Mouse (Mus musculus): ENCODE measurements around the gene Catip. TPM values are rescaled to one million over a fixed set of nuclear protein-coding genes. Genes with fewer than 3 reads are reported as not detected.

Catip gene
- polyA plus RNA-seq, 1 experiment = 6.0 TPM

DNA sequence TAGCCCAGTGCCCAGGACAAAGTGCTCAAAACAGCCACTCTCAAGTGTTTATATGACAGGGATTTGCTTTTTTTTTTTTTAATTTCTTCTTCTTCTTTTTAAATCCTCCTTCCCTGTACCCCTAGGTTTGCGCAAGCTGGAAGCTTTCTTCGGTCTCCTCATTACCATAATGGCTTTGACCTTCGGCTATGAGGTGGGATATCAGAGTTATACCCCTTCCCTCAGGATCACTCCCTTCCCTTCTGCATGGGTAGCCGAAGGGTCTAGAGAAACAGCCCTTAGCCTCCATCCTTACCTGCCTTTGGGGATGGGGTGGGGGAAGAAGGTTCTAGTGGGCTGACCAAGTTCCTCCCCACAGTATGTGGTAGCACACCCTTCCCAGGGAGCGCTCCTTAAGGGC is 18.6 kb downstream of the Catip start:
- no peak for DNase-seq (ENCODE audit: extremely low spot score in 1 of 2, low spot score in 1 of 2)

DNA sequence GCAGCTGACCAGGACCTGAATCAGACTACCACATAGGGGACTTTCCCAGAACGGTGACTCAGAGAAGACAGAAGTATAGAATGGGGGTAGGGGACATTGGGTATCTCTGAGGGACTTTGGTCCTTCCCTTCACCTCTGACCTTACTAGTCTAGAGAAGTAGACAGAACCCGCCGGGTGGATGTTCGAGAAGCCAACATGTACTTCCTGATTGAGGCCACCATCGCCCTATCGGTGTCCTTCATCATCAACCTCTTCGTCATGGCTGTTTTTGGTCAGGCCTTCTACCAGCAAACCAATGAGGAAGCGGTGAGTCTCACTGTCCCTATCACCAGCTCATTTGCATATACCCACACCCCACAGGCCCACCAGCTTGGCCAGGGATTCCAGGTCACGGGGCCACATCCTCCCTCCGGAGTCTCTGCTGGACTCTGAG is 19.7 kb downstream of the Catip start:
- DNase-seq (ENCODE audit: extremely low spot score in 1 of 2, low spot score in 1 of 2) = no peak

DNA sequence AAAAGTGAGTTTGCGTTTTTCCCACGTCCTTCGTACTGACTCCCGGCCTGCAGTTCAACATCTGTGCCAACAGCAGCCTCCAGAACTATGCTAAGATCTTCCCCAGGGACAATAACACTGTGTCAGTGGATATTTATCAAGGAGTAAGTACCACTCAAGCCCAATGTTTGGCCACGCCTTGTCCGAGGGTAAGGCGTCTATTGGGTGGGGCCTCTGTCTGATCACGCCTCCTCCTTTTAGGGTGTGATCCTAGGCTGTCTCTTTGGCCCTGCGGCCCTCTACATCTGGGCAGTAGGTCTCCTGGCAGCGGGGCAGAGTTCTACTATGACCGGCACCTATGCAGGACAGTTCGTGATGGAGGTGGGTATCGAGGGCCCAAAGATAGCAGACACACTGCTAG is 21.5 kb downstream of the Catip start:
- no peak for DNase-seq (ENCODE audit: extremely low spot score in 1 of 2, low spot score in 1 of 2)

DNA sequence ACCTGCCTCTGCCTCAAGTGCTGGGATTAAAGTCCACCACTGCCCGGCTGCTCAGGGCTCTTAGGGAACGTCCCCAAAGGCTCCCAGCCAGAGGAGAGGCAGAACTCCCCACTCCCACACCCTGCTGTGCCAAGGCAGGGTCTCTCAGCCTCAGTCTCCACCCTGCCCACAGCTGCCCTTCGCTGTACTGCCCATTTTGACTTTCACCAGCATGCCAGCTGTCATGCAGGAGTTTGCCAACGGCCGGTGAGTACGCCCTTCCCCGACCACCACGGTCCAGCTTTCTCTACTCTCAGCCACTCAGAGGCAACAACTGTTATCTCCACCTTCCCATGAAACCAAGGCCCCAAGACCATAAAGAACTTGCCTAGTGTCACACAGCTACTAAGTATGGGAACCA is 22.6 kb downstream of the Catip start:
- DNase-seq (ENCODE audit: extremely low spot score in 1 of 2, low spot score in 1 of 2) = no peak

DNA sequence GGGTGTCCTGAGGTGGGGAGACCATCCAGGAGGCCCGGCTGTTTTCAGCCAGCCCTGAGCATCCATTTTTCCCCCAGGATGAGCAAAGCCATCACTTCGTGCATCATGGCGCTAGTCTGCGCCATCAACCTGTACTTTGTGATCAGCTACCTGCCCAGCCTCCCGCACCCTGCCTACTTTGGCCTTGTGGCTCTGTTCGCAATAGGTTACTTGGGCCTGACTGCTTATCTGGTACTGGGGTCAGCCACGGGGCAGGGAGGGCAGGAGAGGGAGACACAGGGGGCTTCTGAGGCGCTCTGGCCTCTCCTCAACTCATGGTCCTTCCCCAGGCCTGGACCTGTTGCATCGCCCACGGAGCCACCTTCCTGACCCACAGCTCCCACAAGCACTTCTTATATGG is 23.2 kb downstream of the Catip start:
- no peak for DNase-seq (ENCODE audit: extremely low spot score in 1 of 2, low spot score in 1 of 2)

DNA sequence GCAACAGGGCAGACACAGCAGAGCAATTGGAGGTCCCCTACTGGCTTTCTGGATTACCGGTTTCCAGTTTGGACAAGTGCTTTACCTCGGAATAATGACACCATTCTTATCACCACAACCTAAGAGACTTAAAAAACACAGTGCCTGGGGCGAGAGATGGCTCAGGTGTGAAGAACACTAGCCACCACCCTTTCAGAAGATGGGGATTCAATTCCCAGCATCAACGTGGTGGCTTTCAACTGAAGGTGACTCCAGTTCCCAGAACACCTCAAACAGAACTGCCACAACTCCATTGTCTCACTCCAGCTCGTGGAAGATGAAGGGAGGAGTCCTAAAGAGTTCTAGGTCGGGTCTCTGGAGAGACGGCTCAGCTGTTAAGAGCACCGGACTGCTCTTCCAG is 23.6 kb downstream of the Catip start:
- DNase-seq (ENCODE audit: extremely low spot score in 1 of 2, low spot score in 1 of 2) = no peak

DNA sequence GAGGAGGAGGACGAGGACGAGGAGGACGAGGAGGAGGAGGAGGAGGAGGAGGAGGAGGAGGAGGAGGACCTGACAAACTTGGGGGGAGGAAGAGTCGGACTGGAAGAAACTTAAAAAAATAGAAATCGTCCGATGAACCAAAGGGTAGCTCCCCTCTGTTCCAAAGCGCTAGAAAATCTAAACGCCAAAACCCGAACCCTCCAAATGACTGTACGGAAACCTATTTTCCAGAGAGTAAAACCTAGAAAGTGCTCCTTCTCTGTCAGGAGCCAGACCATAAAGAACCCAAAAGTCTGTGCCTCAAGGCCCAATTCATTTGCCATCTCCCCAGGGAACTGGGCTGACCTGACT is 24.4 kb downstream of the Catip start:
- DNase-seq (ENCODE audit: extremely low spot score in 1 of 2, low spot score in 1 of 2) = no peak

DNA sequence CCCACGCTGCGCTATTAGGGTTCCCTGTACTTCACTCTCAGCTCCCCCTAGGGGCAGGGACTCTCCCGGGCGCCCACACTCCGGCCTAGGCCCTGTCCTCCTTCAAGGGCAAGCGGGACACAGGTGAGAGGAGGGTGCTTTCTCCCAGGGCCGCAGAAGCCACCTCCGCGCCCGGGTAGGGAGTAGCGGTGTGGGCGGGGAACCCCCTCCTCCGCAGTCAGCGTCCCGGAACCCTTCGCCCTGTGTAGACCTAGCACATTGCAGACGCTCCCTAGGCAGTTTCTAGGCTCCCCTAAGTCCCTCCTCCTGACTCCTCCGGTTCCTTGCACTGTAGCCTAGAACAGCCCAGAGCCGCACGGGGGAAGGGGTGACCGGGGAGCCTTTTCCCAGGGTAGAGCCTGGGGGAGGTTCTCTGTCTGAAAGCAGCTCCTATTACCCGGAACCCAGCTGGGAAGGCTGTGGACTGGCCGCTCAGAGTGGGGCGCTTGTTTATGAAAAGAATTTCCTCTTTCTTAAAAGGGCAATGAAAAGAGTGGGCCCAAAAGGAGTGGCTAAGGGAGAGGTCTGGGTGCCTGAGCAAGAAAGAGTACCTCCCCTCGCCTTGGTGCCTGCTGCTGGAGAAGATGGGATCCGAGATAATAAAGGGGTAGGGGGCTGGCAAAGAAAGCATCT is 24.9 kb downstream of the Catip start:
- peak; percentile 86 to 94 for DNase-seq (ENCODE audit: extremely low spot score in 1 of 2, low spot score in 1 of 2)

DNA sequence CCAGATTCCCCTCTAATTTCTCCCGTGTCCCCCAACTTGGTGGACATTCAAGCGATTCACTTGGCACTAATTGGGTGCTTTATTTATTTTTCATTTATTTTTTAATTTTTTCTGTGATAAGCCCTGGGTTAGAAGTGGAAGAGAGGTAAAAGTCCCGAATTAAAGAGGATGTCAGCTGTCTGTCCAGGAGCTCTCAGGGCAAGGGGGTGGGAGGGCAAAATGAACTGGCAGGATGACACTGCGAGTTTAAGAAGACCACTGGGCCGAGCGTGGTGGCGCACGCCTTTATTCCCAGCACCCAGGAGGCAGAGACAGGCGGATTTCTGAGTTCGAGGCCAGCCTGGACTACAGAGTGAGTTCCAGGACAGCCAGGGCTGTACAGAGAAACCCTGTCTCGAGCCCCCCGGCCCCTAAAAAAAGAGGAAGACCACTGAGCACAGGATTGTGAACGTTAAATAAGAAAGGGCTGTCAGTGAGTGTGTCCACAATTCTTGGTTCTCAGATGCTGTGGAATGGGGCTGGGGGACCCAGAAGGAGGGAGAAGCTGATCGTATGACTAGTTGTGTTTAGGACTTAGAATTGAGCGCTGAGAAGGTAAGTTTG is 25.6 kb downstream of the Catip start:
- DNase-seq (ENCODE audit: extremely low spot score in 1 of 2, low spot score in 1 of 2) = no peak

DNA sequence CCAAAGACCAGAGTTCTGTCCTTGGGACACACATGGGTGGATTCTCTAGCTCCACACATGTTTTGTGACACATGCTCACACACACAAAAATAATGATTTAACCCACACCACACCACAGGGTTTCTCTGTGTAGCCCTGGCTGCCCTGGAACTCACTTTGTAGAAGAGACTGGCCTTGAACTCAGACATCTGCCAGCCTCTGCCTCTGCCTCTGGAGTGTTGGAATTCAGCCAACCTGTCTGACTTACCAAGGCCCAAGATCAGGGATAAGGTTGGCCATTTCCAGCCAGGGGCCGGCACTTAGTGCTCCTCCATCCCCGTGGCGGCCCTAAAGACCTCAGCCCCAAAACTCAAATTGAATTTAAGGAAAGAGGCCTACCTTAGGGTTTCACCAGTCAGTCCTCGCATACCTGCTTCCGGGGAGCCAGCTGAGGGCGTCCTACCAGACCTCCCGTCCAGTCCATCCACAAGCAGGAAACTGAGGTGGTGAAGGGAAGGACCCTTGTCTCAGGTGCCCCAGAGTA is 26.6 kb downstream of the Catip start:
- no peak for DNase-seq (ENCODE audit: extremely low spot score in 1 of 2, low spot score in 1 of 2)

DNA sequence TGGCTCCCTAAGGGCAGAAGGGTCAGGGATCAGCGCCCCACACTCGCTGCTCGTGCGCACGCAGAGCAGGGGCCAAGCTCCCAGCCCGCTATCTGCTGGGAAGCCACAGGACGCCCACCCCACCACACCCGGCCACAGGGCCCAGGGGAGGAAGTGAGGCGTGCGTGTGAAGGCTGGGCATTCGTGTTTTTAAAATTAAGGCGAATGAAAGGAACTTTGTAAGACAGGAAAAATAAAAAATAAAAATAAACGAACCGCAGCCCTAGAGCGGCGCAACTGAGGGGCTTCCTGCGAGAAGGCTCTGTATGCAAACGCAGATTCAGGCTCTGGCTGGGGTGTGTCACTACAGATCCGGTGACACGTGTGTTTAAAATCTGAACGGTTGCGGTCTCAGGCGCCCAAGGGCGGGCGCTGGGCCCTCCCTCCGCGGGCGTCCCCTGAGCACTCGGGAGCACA is 28.0 kb downstream of the Catip start:
- DNase-seq (ENCODE audit: extremely low spot score in 1 of 2, low spot score in 1 of 2) = no peak

DNA sequence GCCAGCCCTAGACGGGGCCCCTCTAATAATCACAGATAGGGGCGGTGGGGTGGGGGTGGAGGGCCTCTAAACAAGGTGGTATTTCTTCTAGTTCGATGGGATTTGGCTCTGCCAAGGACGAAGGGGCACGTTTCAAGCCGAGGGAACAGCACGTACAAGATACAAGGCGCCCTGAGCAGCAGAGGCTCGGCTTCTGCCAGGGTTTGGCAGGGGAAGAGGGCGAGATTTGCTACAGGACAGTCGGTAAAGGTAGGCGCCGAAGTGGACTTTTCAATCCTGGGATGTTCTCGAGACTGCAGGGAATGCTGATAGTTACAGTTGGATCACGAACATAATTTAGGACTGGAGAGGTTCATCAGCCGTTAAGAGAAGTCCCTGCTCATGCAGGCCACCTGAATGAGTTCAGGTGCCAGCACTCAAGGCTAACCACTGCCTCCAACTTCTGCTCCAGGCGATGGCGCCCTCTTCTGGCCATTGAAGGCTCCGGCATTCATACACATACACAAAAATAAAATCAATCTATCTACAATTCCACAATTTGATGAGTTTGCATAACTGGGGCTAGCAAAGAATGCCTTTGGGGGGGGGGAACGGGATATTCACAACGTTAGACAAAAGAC is 28.5 kb downstream of the Catip start:
- DNase-seq (ENCODE audit: extremely low spot score in 1 of 2, low spot score in 1 of 2) = peak in 1 of 2 experiments; percentile 44

DNA sequence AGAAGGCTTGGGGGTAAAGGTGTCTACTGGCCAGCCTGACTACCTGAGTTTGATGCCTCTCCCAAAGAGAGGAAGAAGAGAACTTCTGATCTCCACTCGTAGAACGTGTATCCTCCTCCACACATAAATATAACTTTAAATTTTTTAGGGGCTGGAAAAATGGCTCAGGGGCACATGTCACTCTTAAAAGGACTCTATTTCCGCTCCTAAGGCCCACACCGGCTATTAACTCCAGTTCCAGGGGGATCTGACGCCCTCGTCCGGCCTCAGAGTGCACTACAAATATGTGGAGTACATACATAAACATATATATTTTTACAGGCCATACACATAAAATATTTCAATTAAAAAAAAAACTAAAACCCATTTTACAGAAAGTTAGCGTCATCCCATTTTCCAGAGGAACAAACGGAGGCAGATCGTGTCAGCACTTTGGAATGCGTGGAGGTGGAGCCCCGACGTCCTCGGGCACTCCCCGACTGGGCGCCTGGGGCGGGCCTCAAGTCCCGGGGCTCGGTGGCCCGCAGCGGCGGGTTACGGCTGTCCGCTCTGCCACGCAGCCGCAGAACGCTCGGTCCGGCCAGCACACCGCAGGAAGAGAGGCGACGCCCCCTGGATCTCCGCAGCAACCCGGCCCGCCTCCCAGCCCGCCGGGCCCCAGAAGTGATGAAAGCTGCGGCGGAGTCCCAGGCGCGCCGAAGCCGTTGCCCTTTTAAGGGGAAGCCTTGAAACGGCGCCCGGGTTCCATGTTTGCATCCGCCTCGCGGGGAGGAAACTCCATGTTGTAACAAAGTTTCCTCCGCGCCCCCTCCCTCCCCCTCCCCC is 29.2 kb downstream of the Catip start, which contains the start of gene Ctdsp1:
Gene Ctdsp1, plus strand, starts transcription at position 586 of the 825 bp plus-strand sequence.
- peak; percentile 89 to 97 for DNase-seq (ENCODE audit: extremely low spot score in 1 of 2, low spot score in 1 of 2)

DNA sequence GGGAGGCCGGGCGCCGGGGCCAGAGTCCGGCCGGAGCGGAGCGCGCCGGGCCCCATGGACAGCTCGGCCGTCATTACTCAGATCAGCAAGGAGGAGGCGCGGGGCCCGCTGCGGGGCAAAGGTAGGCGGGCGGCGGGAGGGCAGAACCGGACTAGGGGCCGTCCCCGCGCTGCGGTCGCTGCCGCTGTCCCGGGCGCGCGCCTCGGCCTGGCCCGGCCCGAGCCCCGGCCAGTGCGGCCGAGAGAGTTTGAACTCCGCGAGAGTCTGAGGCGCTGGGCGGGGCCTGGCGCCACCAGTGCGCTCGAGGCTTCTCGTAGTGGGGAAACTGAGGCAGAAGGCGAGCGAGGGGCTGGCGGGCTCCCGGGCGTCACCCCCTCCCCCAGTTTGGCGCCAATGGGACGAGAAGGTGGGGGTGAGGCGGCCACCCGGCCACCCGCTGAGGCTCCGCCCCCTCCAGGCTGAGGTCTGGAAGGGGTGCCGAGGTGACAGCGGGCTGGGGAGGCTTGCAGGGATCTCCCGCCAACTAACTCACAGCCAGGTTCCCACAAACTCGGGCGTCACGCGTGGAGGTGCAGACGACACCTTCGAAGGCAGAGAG is 30.0 kb downstream of the Catip start:
- DNase-seq (ENCODE audit: extremely low spot score in 1 of 2, low spot score in 1 of 2) = peak in 1 of 2 experiments; percentile 36

DNA sequence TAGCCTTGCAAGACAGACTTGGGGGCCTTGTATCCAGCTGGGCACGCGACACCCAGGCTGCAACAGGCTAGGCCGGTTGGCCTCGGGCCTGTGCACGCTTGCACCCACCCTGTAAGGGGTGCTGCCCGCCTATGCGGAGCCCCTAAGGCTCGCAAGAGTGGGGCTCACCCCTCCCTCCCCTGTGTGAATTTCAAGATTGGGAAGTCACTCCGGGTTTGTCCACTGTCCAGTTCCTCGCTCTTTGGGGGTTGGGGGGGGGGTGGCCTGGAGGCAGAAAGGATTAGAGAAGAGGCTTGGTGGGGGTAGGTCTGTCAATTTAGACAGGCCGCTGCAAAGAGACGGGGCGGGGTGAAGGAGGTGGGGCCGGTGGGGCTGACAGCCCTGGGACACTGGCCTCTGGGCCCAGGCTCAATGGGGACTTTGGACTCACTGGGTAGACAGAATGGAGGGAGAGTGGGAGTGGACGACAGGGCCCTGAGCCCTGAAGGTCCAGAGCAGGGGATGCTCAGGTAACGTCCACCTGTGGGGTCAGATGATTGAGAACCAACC is 30.6 kb downstream of the Catip start:
- no peak for DNase-seq (ENCODE audit: extremely low spot score in 1 of 2, low spot score in 1 of 2)

DNA sequence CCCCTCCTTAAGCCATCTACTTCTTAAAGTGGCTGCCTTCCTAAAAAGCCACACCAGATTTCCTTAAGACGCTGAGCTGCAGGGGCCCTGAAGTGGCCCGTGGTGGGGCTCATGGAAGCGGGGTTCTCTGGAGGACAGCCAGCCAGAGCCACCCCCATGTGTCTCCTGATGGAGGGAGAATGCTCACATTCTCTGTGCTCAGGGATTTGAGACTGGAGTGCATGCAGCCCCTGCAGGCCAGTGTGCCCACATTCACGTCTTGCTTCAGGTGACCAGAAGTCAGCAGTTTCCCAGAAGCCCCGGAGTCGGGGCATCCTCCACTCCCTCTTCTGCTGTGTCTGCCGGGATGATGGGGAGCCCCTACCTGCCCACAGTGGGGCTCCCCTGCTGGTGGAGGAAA is 31.1 kb downstream of the Catip start:
- no peak for DNase-seq (ENCODE audit: extremely low spot score in 1 of 2, low spot score in 1 of 2)

DNA sequence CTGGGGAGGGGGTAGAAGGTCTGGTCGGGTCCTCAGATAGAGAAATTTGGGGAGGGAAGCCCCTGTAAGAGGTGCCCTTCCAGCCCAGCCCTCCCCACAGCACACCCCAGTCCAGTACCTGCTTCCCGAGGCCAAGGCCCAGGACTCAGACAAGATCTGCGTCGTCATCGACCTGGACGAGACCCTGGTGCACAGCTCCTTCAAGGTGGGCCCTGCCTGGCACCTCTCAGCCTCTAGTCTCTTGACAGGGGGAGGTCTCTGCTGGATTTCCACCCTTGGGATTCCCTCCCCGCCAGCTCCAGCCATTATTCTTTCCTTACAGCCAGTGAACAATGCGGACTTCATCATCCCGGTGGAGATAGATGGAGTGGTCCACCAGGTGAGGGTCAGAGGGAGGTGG is 31.8 kb downstream of the Catip start:
- DNase-seq (ENCODE audit: extremely low spot score in 1 of 2, low spot score in 1 of 2) = no peak

DNA sequence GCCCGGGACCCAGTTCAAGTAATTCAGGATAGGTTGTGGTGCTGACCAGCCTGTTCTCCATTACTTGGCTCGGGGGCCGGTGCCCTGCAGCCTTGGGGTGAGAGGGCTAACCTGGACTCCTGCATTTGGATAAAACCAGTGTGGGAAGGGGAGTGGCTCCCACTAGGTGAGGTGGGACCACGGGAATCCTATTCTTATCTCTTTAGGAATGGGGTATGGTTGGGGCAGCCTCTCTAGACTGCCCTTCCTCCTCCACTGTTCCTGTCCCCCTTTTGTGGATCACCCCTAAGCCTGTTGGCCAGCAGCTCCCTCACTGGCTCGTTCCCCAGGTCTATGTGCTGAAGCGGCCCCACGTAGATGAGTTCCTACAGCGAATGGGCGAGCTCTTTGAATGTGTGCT is 32.4 kb downstream of the Catip start:
- no peak for DNase-seq (ENCODE audit: extremely low spot score in 1 of 2, low spot score in 1 of 2)

DNA sequence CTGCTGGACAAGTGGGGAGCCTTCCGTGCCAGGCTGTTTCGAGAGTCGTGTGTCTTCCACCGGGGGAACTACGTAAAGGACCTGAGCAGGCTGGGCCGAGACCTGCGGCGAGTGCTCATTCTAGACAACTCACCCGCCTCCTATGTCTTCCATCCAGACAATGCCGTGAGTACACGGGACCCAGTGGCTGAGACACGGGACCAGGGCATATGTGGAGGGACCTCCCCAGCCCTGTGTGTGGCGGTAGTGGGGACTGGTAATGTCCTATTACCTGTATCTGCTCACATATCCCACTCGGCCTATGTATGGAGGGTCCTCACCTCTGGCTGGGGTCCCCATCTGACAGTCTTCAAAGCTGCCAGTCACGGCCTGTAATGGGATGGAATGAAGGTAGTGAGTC is 33.0 kb downstream of the Catip start:
- no peak for DNase-seq (ENCODE audit: extremely low spot score in 1 of 2, low spot score in 1 of 2)

DNA sequence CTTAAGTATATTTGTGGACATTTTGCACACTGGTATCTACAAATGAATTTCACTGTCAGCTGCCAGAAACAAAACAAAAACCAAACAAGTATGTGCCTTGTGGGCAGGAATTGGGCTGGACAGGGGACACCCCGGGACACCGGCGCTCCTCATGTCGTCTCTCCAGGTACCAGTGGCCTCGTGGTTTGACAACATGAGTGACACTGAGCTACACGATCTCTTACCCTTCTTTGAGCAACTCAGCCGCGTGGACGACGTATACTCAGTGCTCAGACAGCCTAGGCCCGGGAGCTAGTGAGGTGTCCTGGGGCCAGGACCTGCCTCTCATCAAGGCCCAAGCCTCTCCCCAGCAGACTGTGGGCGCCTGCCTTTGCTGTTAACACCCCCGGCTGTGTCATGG is 33.4 kb downstream of the Catip start:
- DNase-seq (ENCODE audit: extremely low spot score in 1 of 2, low spot score in 1 of 2) = no peak
